Mouse (Mus musculus) hindbrain, embryonic 12.5 days (tissue): ENCODE data around the gene Pygb. TPM values are rescaled to one million over a fixed set of nuclear protein-coding genes. Genes with fewer than 3 reads are reported as not detected.

Experiments used
- ATAC-seq: fragments of 200-750 bp; cut with Nextera tagmentation; 2 replicates; pipeline ENCODE4 v1.8.0; 2017; ENCODE audit warnings: moderate TSS enrichment; ENCODE audit not compliant: low FRiP score
- H3K27ac ChIP-seq: fragments of 300-500 bp; sonication (generic); 2 replicates; pipeline ENCODE4 v1.5.1; 2016; ENCODE audit warnings: mild to moderate bottlenecking
- H3K27me3 ChIP-seq: fragments of 300-500 bp; sonication (generic); 2 replicates; pipeline ENCODE4 v1.6.1; 2016; ENCODE audit warnings: mild to moderate bottlenecking
- H3K36me3 ChIP-seq: fragments of 300-500 bp; sonication (generic); 2 replicates; pipeline ENCODE4 v1.6.1; 2016; ENCODE audit warnings: mild to moderate bottlenecking
- H3K4me1 ChIP-seq: fragments of 300-500 bp; sonication (generic); 2 replicates; pipeline ENCODE4 v1.6.1; 2016
- H3K4me2 ChIP-seq: fragments of 300-500 bp; sonication (generic); replicated peaks from 2 replicates; pipeline ENCODE4 v1.6.1; 2016; ENCODE audit warnings: mild to moderate bottlenecking
- H3K4me3 ChIP-seq: fragments of 300-500 bp; sonication (generic); 2 replicates; pipeline ENCODE4 v1.5.1; 2016; ENCODE audit warnings: mild to moderate bottlenecking
- H3K9ac ChIP-seq: fragments of 300-500 bp; sonication (generic); 2 replicates; pipeline ENCODE4 v1.6.1; 2016; ENCODE audit warnings: mild to moderate bottlenecking, moderate library complexity
- H3K9me3 ChIP-seq: fragments of 300-500 bp; sonication (generic); replicated peaks from 2 replicates; pipeline ENCODE4 v1.6.1; 2016; ENCODE audit warnings: mild to moderate bottlenecking
- WGBS: fragments of 180-500 bp; shearing (Covaris S2); methylation state at CpG from one replicate; pipeline ENCODE4 v1.1.7; 2016; 5-methylcytosine and 5-hydroxymethylcytosine counted together
- polyA plus RNA-seq: library from polyadenylated mRNA; unstranded; fragments of >200 nt; fragmentation: Nextera tagmentation; extraction: Ambion mirVana; gene quantifications from 2 replicates; pipeline ENCODE4 v1.2.1, GENCODE M21; 2016

The Pygb gene
- polyA plus RNA-seq, 1 experiment from 2014 or later: 95.3 TPM

GRCm38 (mm10) chr2:150855186-150855585, 68.7 kb downstream of the Pygb start:
- 0 out of 2 replicates have a peak, but pooled peaks have one; percentile 19 for ATAC-seq
- no peak overlapping the region for H3K27ac ChIP-seq
- H3K9me3 ChIP-seq: no peaks in the 10 kb centered on the region
- H3K4me3 ChIP-seq: no peak overlapping the region
- H3K36me3 ChIP-seq: no peaks in the 10 kb centered on the region
- no peak overlapping the region for H3K4me2 ChIP-seq
- H3K27me3 ChIP-seq: no peaks in the 10 kb centered on the region
- no peak overlapping the region for H3K9ac ChIP-seq
- no peaks in the 10 kb centered on the region for H3K4me1 ChIP-seq

GRCm38 (mm10) chr2:150858724-150859487, 72.4 kb downstream of the Pygb start:
- Histone ChIP-seq H3K9ac (no peak overlapping the region), H3K27me3 (no peaks in the 10 kb centered on the region), H3K4me2 (no peak overlapping the region), H3K9me3 (no peaks in the 10 kb centered on the region), H3K4me3 (no peak overlapping the region), H3K4me1 (no peaks in the 10 kb centered on the region), H3K27ac (no peak overlapping the region), H3K36me3 (no peaks in the 10 kb centered on the region)
- WGBS: 89% methylated on average over 9 of the region's 9 CpGs
- no peak for ATAC-seq

GRCm38 (mm10) chr2:150859709-150860470, 73.4 kb downstream of the Pygb start:
- ATAC-seq: no peak
- H3K27me3 ChIP-seq: no peaks in the 10 kb centered on the region
- no peak overlapping the region for H3K9ac ChIP-seq
- no peaks in the 10 kb centered on the region for H3K36me3 ChIP-seq
- WGBS: 85% methylated on average over 11 of the region's 11 CpGs
- H3K4me2 ChIP-seq: no peak overlapping the region
- no peaks in the 10 kb centered on the region for H3K4me1 ChIP-seq
- no peak overlapping the region for H3K4me3 ChIP-seq
- H3K9me3 ChIP-seq: no peaks in the 10 kb centered on the region
- H3K27ac ChIP-seq: no peak overlapping the region

GRCm38 (mm10) chr2:150861128-150861527, 74.6 kb downstream of the Pygb start:
- no peaks in the 10 kb centered on the region for H3K27me3 ChIP-seq
- WGBS: 92% methylated on average over 2 of the region's 2 CpGs
- no peaks in the 10 kb centered on the region for H3K36me3 ChIP-seq
- H3K4me1 ChIP-seq: no peaks in the 10 kb centered on the region
- no peaks in the 10 kb centered on the region for H3K9me3 ChIP-seq
- no peak overlapping the region for H3K4me2 ChIP-seq
- no peak overlapping the region for H3K4me3 ChIP-seq
- ATAC-seq: no peak
- no peak overlapping the region for H3K9ac ChIP-seq
- no peak overlapping the region for H3K27ac ChIP-seq

- Histone ChIP-seq H3K9ac (no peak overlapping the region), H3K4me3 (no peak overlapping the region), H3K27me3 (no peaks in the 10 kb centered on the region), H3K4me1 (no peaks in the 10 kb centered on the region), H3K36me3 (no peaks in the 10 kb centered on the region), H3K4me2 (no peak overlapping the region), H3K27ac (no peak overlapping the region), H3K9me3 (no peaks in the 10 kb centered on the region)
- no peak for ATAC-seq
- 95% methylated on average over 2 of the region's 2 CpGs for WGBS
Observed at GRCm38 (mm10) chr2:150867021-150867420, 80.5 kb downstream of the Pygb start.

- Histone ChIP-seq H3K27ac (no peak overlapping the region), H3K4me2 (no peak overlapping the region), H3K27me3 (no peaks in the 10 kb centered on the region), H3K9ac (no peak overlapping the region), H3K9me3 (no peaks in the 10 kb centered on the region), H3K4me1 (no peaks in the 10 kb centered on the region), H3K4me3 (no peak overlapping the region), H3K36me3 (no peaks in the 10 kb centered on the region)
- no peak for ATAC-seq
- 97% methylated on average over 1 of the region's 1 CpGs for WGBS
Observed at GRCm38 (mm10) chr2:150869446-150869845, 82.9 kb downstream of the Pygb start.

GRCm38 (mm10) chr2:150874508-150874907, 88.0 kb downstream of the Pygb start:
- Histone ChIP-seq H3K9ac (no peak overlapping the region), H3K27me3 (no peaks in the 10 kb centered on the region), H3K36me3 (no peaks in the 10 kb centered on the region), H3K9me3 (no peaks in the 10 kb centered on the region), H3K4me3 (no peak overlapping the region), H3K27ac (no peak overlapping the region), H3K4me2 (no peak overlapping the region), H3K4me1 (no peaks in the 10 kb centered on the region)
- ATAC-seq: no peak
- 95% methylated on average over 1 of the region's 1 CpGs for WGBS

- Histone ChIP-seq H3K4me1 (no peaks in the 10 kb centered on the region), H3K4me3 (no peak overlapping the region), H3K27ac (no peak overlapping the region), H3K27me3 (no peaks in the 10 kb centered on the region), H3K36me3 (no peaks in the 10 kb centered on the region), H3K9ac (no peak overlapping the region), H3K9me3 (no peaks in the 10 kb centered on the region), H3K4me2 (no peak overlapping the region)
- ATAC-seq: no peak
- WGBS: 95% methylated on average over 1 of the region's 1 CpGs
Observed at GRCm38 (mm10) chr2:150875226-150875625, 88.7 kb downstream of the Pygb start.

GRCm38 (mm10) chr2:150877561-150877960, 91.0 kb downstream of the Pygb start:
- Histone ChIP-seq H3K4me2 (no peak overlapping the region), H3K27ac (no peak overlapping the region), H3K36me3 (no peaks in the 10 kb centered on the region), H3K9ac (no peak overlapping the region), H3K4me3 (no peak overlapping the region), H3K27me3 (no peaks in the 10 kb centered on the region), H3K4me1 (no peaks in the 10 kb centered on the region), H3K9me3 (no peaks in the 10 kb centered on the region)
- 88% methylated on average over 4 of the region's 4 CpGs for WGBS
- ATAC-seq: no peak

Other genes with a start within 250 kb of the Pygb start
- 0.30 and 0.40 TPM in 2 replicates for gene Cst7, start 216.3 kb upstream of the Pygb start, polyA plus RNA-seq
- 36.1 and 38.1 TPM in 2 replicates for gene Apmap, start 178.2 kb upstream of the Pygb start, polyA plus RNA-seq
- 28.4 and 32.6 TPM in 2 replicates for gene Acss1, start 118.2 kb upstream of the Pygb start, polyA plus RNA-seq
- 1.0 and 1.3 TPM in 2 replicates for gene Vsx1, start 97.4 kb upstream of the Pygb start, polyA plus RNA-seq
- 38.3 and 38.6 TPM in 2 replicates for gene Entpd6, start 37.7 kb upstream of the Pygb start, polyA plus RNA-seq
- gene Abhd12, start 118.0 kb downstream of the Pygb start, polyA plus RNA-seq: 70.0 and 74.1 TPM in 2 replicates
- gene Gins1, start 118.7 kb downstream of the Pygb start, polyA plus RNA-seq: 36.5 and 37.5 TPM in 2 replicates